Mouse (Mus musculus): ENCODE results near the gene Tbc1d16. TPM values are rescaled to one million over a fixed set of nuclear protein-coding genes. Genes with fewer than 3 reads are reported as not detected.

Gene Tbc1d16
- total RNA-seq, 2 experiments from 2014 or later = 0.84 TPM; not detected in 1

GRCm38 (mm10) chr11:119152321-119152831 lies 75.9 kb downstream of the Tbc1d16 start:
- ATAC-seq (replicated peaks; ENCODE audit: low FRiP score, poor library complexity, severe bottlenecking) = no peak

DNA sequence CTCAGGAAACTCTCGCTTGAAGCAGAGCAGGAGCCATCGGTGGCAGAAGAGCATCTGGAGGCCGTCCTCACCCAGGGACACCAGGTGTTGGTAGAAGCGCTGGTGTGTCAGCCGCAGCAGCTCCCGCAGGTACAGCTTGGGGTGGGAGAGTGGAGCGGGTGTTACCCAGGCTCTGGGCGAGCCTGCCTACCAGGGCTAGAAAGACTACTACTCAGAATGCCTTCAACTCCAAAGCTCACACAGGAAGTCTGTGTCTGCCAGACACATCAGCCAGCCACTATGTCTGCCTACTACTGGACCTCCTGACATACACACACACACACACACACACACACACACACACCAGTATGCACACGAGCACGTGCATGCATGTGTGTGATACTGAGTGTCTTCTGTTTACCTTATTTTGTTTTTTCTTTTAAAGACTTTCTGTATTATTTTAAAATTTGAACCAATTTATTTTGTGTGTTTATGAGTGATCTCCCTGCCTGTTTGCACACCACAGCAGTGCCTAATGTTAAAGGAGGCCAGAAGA lies 77.2 kb downstream of the Tbc1d16 start:
- ATAC-seq (replicated peaks; ENCODE audit: low FRiP score, poor library complexity, severe bottlenecking) = no peak

- ATAC-seq (replicated peaks; ENCODE audit: low FRiP score, poor library complexity, severe bottlenecking) = no peak
Measured at GRCm38 (mm10) chr11:119150442-119150841, 77.9 kb downstream of the Tbc1d16 start.

GRCm38 (mm10) chr11:119148829-119149228 lies 79.5 kb downstream of the Tbc1d16 start:
- ATAC-seq (replicated peaks; ENCODE audit: low FRiP score, poor library complexity, severe bottlenecking) = no peak

DNA sequence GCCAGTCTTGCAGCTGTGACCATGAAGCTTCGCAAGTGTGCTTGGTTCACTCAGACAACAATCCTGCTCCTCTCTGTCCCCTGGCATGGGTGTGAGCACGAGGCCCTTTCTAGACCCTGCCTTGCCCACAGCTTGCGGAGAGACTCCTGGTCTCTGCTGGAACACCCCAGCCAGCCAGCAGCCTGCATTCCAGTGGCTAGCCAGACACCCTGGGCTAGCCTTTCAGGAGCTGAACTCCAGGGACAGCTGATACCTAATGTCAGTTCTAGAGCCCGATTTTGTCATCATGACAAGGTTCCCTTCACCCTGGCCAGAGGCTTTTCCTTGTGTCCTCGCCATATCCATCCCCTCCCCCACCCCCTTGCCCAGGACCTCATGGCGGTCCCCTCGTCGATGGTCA lies 81.1 kb downstream of the Tbc1d16 start:
- ATAC-seq (replicated peaks; ENCODE audit: low FRiP score, poor library complexity, severe bottlenecking) = no peak

DNA sequence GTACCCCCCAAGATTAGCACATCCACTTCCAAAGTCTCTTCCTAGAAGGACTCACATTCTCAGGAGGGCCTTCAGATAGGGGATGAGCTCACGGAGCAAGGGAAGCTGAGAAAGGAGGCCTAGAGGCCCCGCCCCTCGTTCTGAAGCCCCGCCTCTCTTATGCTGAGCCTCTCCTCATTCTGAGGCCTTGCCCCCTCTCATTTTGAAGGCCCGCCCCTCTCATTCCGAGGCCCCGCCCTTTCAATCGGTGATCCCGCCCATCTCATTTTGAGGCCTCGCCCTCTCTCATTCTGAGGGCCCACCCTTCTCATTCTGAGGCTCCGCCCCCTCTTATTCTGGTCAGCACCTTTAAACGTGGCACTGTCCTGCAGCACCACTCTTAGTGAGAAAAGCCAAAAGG lies 82.2 kb downstream of the Tbc1d16 start:
- no peak for ATAC-seq (replicated peaks; ENCODE audit: low FRiP score, poor library complexity, severe bottlenecking)

GRCm38 (mm10) chr11:119144801-119145475 lies 83.4 kb downstream of the Tbc1d16 start:
- no peak for ATAC-seq (replicated peaks; ENCODE audit: low FRiP score, poor library complexity, severe bottlenecking)

GRCm38 (mm10) chr11:119143376-119144002 lies 84.8 kb downstream of the Tbc1d16 start:
- no peak for ATAC-seq (replicated peaks; ENCODE audit: low FRiP score, poor library complexity, severe bottlenecking)

- no peak for ATAC-seq (replicated peaks; ENCODE audit: low FRiP score, poor library complexity, severe bottlenecking)
Measured at GRCm38 (mm10) chr11:119142615-119143014, 85.7 kb downstream of the Tbc1d16 start.

GRCm38 (mm10) chr11:119139026-119139425 lies 89.3 kb downstream of the Tbc1d16 start:
- no peak for ATAC-seq (replicated peaks; ENCODE audit: low FRiP score, poor library complexity, severe bottlenecking)

DNA sequence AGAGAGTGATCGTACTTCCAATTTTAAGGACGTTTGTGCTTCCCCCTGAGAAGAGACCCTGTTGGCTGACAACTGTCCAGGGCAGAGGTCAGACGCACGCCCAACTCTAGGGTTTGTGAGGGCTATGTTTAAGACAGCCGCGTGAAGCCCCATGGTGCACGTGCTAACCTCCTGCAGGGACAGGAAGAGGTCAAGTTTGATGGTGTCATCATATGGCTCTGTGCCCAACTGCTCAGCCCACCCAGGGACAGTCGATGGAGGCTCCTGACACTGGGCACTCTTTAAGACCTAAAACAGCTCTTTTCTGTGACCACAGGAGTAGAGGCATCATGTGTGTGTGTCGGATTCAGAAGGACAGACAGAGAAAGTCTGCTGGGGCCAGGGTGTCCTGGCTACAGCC lies 90.1 kb downstream of the Tbc1d16 start:
- no peak for ATAC-seq (replicated peaks; ENCODE audit: low FRiP score, poor library complexity, severe bottlenecking)

- ATAC-seq (replicated peaks; ENCODE audit: low FRiP score, poor library complexity, severe bottlenecking) = no peak
Measured at GRCm38 (mm10) chr11:119134586-119134985, 93.7 kb downstream of the Tbc1d16 start.

- ATAC-seq (replicated peaks; ENCODE audit: low FRiP score, poor library complexity, severe bottlenecking) = no peak
Measured at GRCm38 (mm10) chr11:119133437-119134221, 94.7 kb downstream of the Tbc1d16 start.

GRCm38 (mm10) chr11:119132198-119133035 lies 95.9 kb downstream of the Tbc1d16 start:
- no peak for ATAC-seq (replicated peaks; ENCODE audit: low FRiP score, poor library complexity, severe bottlenecking)

- no peak for ATAC-seq (replicated peaks; ENCODE audit: low FRiP score, poor library complexity, severe bottlenecking)
Measured at GRCm38 (mm10) chr11:119130081-119130765, 98.1 kb downstream of the Tbc1d16 start.

DNA sequence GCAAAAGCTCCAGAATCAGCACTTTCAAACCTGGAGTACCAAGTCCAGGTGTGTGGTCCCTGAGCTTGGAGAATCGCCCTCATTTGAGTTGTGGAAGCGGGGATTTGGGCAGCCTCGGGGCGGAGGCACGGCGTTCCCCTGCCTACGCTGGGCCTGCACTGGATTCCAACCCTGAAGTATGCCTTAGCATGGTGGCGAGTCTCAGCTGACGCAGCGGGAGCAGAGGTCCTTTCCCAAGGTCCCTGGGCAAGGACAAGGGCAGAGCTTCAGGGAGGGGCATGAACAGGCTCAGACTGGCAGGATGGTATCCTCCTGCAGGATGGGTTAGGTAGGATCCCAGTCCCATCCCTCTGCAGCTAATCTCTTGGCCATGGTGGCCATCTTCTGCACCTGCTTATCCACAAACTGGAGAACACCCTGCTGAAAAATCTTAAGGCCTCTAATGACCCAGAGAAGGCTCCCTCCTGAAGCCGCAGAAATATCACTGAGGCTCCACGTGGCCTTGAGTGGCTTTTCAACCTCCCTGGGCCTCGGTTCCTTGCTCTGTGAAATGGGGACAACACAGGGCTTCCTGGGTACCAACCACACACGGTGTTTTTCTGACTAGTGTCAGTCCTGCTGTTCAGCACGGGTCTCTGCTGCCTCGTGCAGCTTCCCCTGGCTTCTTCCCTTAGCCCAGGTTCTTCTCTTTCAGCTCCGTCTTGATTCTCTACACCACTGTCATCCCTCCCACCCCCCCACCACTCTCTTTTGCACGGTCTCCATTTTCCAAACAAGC lies 98.8 kb downstream of the Tbc1d16 start:
- ATAC-seq (replicated peaks; ENCODE audit: low FRiP score, poor library complexity, severe bottlenecking) = no peak

- ATAC-seq (replicated peaks; ENCODE audit: low FRiP score, poor library complexity, severe bottlenecking) = no peak
Measured at GRCm38 (mm10) chr11:119128668-119129280, 99.5 kb downstream of the Tbc1d16 start.
